Mouse (Mus musculus) hematopoietic multipotent progenitor cell, adult 10-12 weeks (in vitro differentiated cells): ENCODE measurements around the gene Tbc1d4. TPM values are rescaled to one million over a fixed set of nuclear protein-coding genes. Genes with fewer than 3 reads are reported as not detected.

Experiments
- polyA plus RNA-seq: library from polyadenylated mRNA; stranded (reverse); fragments of >175 nt; gene quantifications from 2 replicates; pipeline ENCODE4 v1.2.3, GENCODE M21; 2012; ENCODE audit warnings: low replicate concordance

The Tbc1d4 gene
- 4.2 and 6.0 TPM in 2 replicates for polyA plus RNA-seq

DNA sequence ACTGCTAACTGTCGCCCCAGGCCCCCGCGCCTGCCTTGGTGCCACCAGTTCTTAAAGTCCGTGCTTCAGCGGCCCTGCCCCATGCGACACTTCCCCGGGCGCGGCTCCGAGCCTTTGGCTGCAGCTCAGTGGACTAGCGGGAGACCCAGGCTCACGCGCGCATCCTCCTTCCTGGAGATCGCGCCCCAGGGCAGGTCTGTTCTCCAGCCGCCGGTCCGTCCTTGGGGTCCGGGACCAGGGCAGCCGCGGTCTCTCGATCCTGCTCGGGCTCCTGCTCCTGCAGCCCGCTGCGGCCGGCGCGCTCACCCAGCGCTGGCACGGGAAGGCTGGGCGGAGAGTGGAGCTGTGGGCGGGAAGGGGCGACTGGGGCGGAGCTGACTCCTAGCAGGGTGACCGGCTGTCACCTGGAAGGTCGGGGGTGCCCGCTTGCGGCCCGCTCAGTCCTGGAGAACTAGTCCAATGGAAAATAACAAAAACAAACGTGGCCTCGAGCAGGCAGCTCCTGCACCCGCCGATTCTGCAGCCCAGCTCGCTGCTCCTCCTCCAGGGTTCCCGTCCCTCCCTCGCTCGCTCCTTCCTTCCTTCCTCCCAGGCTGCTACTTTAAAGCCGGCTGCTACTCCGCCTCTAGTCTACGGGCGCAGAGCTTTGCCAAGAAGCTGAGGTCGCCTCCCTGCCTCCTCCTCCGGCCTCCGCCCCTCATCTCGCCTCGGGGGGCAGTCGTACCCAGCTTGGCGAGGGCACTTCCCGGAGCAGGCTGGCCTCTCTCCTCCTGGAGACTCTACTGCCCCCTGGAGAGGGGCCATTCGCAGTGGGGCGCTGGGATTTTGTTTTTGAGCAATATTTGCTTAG lies at the start of gene Tbc1d4:
TSS of gene Tbc1d4 (minus strand) at position 673 of the 850 bp plus-strand sequence.

DNA sequence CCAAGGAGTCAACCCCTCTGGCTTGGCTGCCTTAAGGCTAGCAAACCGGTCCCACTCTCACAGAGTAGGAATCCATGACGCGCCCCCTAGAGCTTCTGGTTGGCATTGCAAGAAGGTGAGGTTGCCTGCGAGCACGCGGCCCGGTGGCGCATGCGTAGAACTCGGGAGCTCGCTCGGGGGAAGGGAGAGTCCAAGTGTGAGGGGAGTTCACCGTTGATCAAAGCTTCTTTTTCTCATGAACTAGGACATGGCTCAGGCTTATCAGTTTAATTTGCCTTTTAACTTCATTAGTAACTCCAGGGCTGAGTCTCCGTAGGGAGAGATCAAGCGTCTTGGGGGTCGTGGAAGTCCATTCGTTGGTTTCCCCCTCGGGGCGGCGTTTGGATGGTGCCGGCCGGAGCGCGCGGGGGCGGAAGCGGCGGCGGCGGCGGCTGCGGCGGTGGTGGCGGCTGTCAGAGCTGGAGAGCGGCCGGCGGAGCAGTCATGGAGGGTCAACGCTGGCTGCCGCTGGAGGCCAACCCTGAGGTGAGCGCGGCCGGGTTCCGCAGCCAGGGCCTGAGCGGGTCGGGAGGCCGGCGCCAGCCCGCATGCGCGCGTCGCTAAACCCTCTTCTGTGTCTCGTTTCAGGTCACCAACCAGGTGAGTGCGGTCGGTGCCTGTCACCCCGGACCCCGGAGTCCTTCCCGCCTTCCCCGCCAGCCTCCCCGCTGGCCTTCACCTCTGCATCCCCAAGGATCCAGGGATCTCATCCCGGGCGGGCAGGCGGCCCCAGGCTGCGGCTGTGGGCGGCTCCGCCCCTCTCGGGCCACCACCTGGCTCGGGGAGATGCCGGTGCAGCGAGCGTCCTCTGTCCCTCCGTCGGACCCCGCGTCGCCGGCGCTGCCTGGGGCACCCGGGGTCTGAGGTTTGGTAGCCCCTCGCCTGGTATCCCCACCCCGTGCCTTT lies 44.9 kb upstream of the Tbc1d4 start, which contains the start of gene Uchl3:
TSS of gene Uchl3 (plus strand) at position 387 of the 945 bp plus-strand sequence.

DNA sequence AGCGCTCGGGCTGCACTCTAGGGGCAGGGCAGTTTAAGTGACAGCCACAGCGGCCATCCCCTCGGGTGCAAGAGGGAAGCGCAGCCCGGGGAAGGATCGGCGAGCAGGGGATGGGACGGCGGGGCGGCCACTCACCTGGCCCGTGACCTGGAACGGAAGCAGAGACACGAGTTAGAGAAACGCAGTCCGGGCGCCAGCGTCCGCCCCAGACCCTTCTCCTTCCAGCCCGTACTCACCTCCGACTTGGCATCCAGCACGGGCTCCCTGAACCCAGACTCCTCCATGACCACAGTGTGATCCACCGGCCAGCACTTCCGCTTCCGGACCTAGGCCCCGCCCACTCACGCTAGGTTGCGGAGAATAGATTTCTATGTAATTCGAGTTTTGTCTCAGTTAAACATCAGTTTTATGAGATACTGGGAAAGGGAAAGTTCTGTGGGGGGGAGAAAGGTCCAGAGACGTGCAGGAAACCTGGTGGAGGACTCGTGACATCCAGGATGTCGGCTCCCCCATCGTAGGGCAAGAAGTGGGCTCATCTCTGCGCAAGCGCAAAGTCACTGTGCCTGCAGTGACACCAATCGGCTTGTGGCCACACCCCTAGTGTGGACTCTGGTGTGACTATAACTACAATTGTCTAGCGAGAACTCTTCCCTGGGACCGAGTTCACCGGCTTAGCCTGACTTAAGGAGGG lies 31.3 kb upstream of the Tbc1d4 start, which contains the start of gene Commd6:
TSS of gene Commd6 (minus strand) at position 534 of the 691 bp plus-strand sequence.

Other genes starting within 250 kb of the Tbc1d4 start
- gene Commd6, start 31.5 kb upstream of the Tbc1d4 start, polyA plus RNA-seq: 13.2 and 24.2 TPM in 2 replicates
- gene Uchl3, start 44.8 kb upstream of the Tbc1d4 start, polyA plus RNA-seq: 9.7 and 11.0 TPM in 2 replicates
- 6.2 and 25.7 TPM in 2 replicates for gene Gm9922, start 120.6 kb upstream of the Tbc1d4 start, polyA plus RNA-seq
- 1.9 and 4.5 TPM in 2 replicates for gene Lmo7, start 120.8 kb upstream of the Tbc1d4 start, polyA plus RNA-seq